ENCODE assay signal across 14 mouse cellular contexts in genomic region chr1:162243651-162243990, GRCm38 (mm10).
DNase-seq lines count a peak whose midpoint lies in the region; ATAC-seq lines count a peak whose summit lies in the region.
"Had no signal": no experiment of that assay in that cellular context is flagged by ENCODE, and none has a peak within 500 bp of the region (broad histone marks: within the 10 kb centered on the region; RNA-seq: fewer than 3 reads in every experiment).

No protein-coding gene starts in this region.

- no peaks in the 10 kb centered on the region for H3K27me3 ChIP-seq in kidney, embryonic 15.5 days
- no peaks in the 10 kb centered on the region for H3K27me3 ChIP-seq in embryonic facial prominence, embryonic 15.5 days

- peaks cover 26% of the 10 kb centered on the region for H3K4me1 ChIP-seq in kidney, embryonic 15.5 days
- peaks cover 24% of the 10 kb centered on the region for H3K4me1 ChIP-seq in embryonic facial prominence, embryonic 15.5 days

- no peak overlapping the region for H3K4me2 ChIP-seq in kidney, embryonic 15.5 days
- H3K4me2 ChIP-seq in embryonic facial prominence, embryonic 15.5 days (replicated peaks): no peak overlapping the region

- no peak overlapping the region for H3K9ac ChIP-seq in kidney, embryonic 15.5 days
- no peak overlapping the region for H3K9ac ChIP-seq in embryonic facial prominence, embryonic 15.5 days
- H3K9ac ChIP-seq: liver, embryonic 14.5 days had no signal

- no peak for DNase-seq in kidney, postnatal 14 days
- peak; percentile 5 for DNase-seq in retina, postnatal 1 day
- DNase-seq in retina, embryonic 14.5 days (ENCODE audit: low spot score): no peak
- DNase-seq in yolk sac, embryonic 10.5 days (ENCODE audit: low spot score): peak; percentile 52
- no peak for DNase-seq in right cerebral cortex, postnatal 36 days (ENCODE audit: low spot score in 2 of 2)
- DNase-seq in gastrocnemius, adult 8-10 months (ENCODE audit: low spot score in 2 of 2): no peak
- DNase-seq: adrenal gland, postnatal 36 days; cerebellum, adult 11-12 months; layer of hippocampus, postnatal 36 days; midbrain, embryonic 14.5 days had no signal

- no peak overlapping the region for H3K4me3 ChIP-seq in kidney, embryonic 15.5 days (replicated peaks)
- no peak overlapping the region for H3K4me3 ChIP-seq in embryonic facial prominence, embryonic 15.5 days (replicated peaks)
- H3K4me3 ChIP-seq: erythroblast, embryonic 14.5 days had no signal

- H3K36me3 ChIP-seq in kidney, embryonic 15.5 days: no peaks in the 10 kb centered on the region
- no peaks in the 10 kb centered on the region for H3K36me3 ChIP-seq in embryonic facial prominence, embryonic 15.5 days

- peak; percentile 85 for ATAC-seq in kidney, embryonic 15.5 days (replicated peaks; ENCODE audit: low FRiP score)
- ATAC-seq in embryonic facial prominence, embryonic 15.5 days (ENCODE audit: insufficient number of reproducible peaks, low FRiP score, low TSS enrichment, low read depth): peak; percentile 63

- 28% methylated on average over 2 of the region's 2 CpGs for WGBS in kidney, embryonic 15.5 days
- 21% methylated on average over 2 of the region's 2 CpGs for WGBS in embryonic facial prominence, embryonic 15.5 days

- H3K9me3 ChIP-seq in kidney, embryonic 15.5 days (replicated peaks): no peaks in the 10 kb centered on the region
- H3K9me3 ChIP-seq in embryonic facial prominence, embryonic 15.5 days (replicated peaks): no peaks in the 10 kb centered on the region

- peak overlapping the region; percentile 57 for H3K27ac ChIP-seq in kidney, embryonic 15.5 days
- H3K27ac ChIP-seq in embryonic facial prominence, embryonic 15.5 days (replicated peaks): peak overlapping the region; percentile 59
- H3K27ac ChIP-seq: liver, embryonic 14.5 days had no signal

Comparison
In these comparisons a context has a peak if more than half of its experiments do, and no peak if none do; other contexts are left out.
1. DNase-seq: peak in retina, postnatal 1 day (single experiment) and yolk sac, embryonic 10.5 days (single experiment); none in kidney, postnatal 14 days (single experiment), retina, embryonic 14.5 days (single experiment), right cerebral cortex, postnatal 36 days (0 of 2) and gastrocnemius, adult 8-10 months (0 of 2).